Mouse (Mus musculus) midbrain, embryonic 16.5 days (tissue): Measurements from ENCODE around the gene Otulin. TPM values are rescaled to one million over a fixed set of nuclear protein-coding genes. Genes with fewer than 3 reads are reported as not detected.

Source experiments
- ATAC-seq: fragments of 200-750 bp; cut with Nextera tagmentation; 2 replicates; pipeline ENCODE4 v1.8.0; 2017; ENCODE audit warnings: moderate TSS enrichment
- H3K27ac ChIP-seq: fragments of 300-500 bp; sonication (generic); 2 replicates; pipeline ENCODE4 v1.5.1; 2014; ENCODE audit warnings: mild to moderate bottlenecking, low read length, mixed read lengths
- H3K27me3 ChIP-seq: fragments of 300-500 bp; sonication (generic); 2 replicates; pipeline ENCODE4 v1.6.1; 2014; ENCODE audit warnings: low read depth, low read length, mixed read lengths; ENCODE audit not compliant: control insufficient read depth, insufficient read depth
- H3K36me3 ChIP-seq: fragments of 300-500 bp; sonication (generic); 2 replicates; pipeline ENCODE4 v1.6.1; 2014; ENCODE audit warnings: mild to moderate bottlenecking, low read length, moderate library complexity, mixed read lengths; ENCODE audit not compliant: control insufficient read depth, insufficient read depth
- H3K4me1 ChIP-seq: fragments of 300-500 bp; sonication (generic); 2 replicates; pipeline ENCODE4 v1.6.1; 2014; ENCODE audit warnings: mild to moderate bottlenecking, low read length, mixed read lengths; ENCODE audit not compliant: control insufficient read depth, insufficient read depth
- H3K4me2 ChIP-seq: fragments of 300-500 bp; sonication (generic); 2 replicates; pipeline ENCODE4 v1.6.1; 2014; ENCODE audit warnings: mild to moderate bottlenecking, low read length, mixed read lengths
- H3K4me3 ChIP-seq: fragments of 300-500 bp; sonication (generic); 2 replicates; pipeline ENCODE4 v1.5.1; 2014; ENCODE audit warnings: low read depth, mild to moderate bottlenecking, low read length, moderate library complexity, mixed read lengths
- H3K9ac ChIP-seq: fragments of 300-500 bp; sonication (generic); 2 replicates; pipeline ENCODE4 v1.6.1; 2014; ENCODE audit warnings: low read depth, low read length, mixed read lengths
- H3K9me3 ChIP-seq: fragments of 300-500 bp; sonication (generic); replicated peaks from 2 replicates; pipeline ENCODE4 v1.6.1; 2014; ENCODE audit warnings: mild to moderate bottlenecking, low read length, mixed read lengths; ENCODE audit not compliant: control insufficient read depth, poor library complexity, severe bottlenecking
- WGBS: fragments of 180-500 bp; shearing (Covaris S2); extraction: QIAGEN DNeasy Blood & Tissue Kit; methylation state at CpG from one replicate; pipeline ENCODE4 v1.1.7; 2014; 5-methylcytosine and 5-hydroxymethylcytosine counted together
- polyA plus RNA-seq: library from polyadenylated mRNA; unstranded; fragments of >200 nt; fragmentation: Nextera tagmentation; extraction: Ambion mirVana; gene quantifications from 2 replicates; pipeline ENCODE4 v1.2.1, GENCODE M21; 2015

Gene Otulin
- polyA plus RNA-seq, 1 experiment from 2014 or later: 21.6 TPM

DNA sequence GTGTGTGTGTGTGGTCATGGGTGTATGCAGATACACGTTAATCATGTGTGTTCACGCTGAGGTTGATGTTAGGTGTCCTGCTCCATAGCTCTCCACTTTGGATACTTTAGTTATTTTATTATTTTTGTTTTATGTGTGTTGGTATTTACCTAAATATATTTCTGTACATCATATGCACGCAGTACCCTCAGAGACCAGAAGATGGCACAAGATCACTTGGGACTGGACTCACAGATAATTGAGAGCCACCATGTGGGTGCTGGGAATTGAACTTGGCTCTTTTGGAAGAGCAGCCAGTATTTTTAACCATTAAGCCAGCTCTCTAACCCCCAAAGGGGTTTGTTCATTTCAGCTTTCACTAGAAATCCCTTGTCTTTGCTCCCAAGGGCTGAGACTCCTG, 48.1 kb downstream of the Otulin start:
- Histone ChIP-seq H3K4me3 (no peak overlapping the region), H3K27ac (no peak overlapping the region), H3K9me3 (no peaks in the 10 kb centered on the region), H3K27me3 (no peaks in the 10 kb centered on the region), H3K4me1 (no peaks in the 10 kb centered on the region), H3K9ac (no peak overlapping the region), H3K36me3 (peaks cover 5% of the 10 kb centered on the region), H3K4me2 (no peak overlapping the region)
- ATAC-seq: no peak
- WGBS: 88% methylated on average over 3 of the region's 3 CpGs

DNA sequence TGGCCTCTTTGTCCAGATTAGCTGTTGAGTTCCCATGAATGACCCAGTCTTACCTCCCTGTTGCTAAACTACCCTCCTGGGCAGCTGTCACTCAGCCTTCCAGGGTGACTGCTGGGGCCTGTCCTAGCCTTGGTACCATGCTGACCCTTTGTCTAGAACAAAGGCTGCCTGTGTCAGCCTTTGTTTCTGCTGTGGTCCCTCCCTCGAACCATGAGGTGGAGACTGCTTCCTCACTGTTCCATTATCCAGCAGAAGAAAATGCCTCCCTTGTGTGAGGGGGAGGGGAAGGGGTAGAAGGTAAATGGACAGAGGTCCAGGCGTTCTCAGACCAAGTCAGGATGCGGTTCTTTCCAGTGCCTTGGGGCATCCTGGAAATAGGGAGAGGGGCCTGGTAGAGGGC, 48.9 kb downstream of the Otulin start:
- H3K27me3 ChIP-seq: no peaks in the 10 kb centered on the region
- H3K9me3 ChIP-seq: no peaks in the 10 kb centered on the region
- no peak overlapping the region for H3K9ac ChIP-seq
- H3K4me1 ChIP-seq: no peaks in the 10 kb centered on the region
- no peak overlapping the region for H3K4me2 ChIP-seq
- peaks cover 5% of the 10 kb centered on the region for H3K36me3 ChIP-seq
- H3K4me3 ChIP-seq: no peak overlapping the region
- ATAC-seq: no peak
- 20% methylated on average over 3 of the region's 3 CpGs for WGBS
- no peak overlapping the region for H3K27ac ChIP-seq

DNA sequence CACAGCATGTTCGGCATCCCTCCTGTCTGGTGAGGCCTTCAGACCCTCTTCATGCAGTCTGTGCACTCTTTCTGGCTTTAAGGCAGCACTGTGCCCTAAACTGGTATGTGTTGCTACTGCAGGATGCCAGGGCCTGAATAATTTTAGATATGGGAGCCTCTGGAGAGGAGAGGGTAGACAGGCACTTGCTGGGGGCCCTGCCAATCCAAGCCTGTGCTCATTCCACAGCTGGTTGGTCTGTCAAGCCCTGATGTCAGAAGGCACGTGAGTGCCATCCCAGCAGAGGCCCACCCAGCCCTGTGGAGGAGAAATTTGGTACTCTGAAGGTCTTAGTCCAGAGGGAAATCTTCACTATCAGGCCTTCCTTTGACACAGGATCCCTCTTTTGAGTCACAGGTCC, 49.7 kb downstream of the Otulin start:
- Histone ChIP-seq H3K4me2 (no peak overlapping the region), H3K4me3 (no peak overlapping the region), H3K27ac (no peak overlapping the region), H3K27me3 (no peaks in the 10 kb centered on the region), H3K36me3 (peaks cover 5% of the 10 kb centered on the region), H3K4me1 (no peaks in the 10 kb centered on the region), H3K9ac (no peak overlapping the region), H3K9me3 (no peaks in the 10 kb centered on the region)
- no peak for ATAC-seq
- WGBS: 76% methylated on average over 2 of the region's 2 CpGs

DNA sequence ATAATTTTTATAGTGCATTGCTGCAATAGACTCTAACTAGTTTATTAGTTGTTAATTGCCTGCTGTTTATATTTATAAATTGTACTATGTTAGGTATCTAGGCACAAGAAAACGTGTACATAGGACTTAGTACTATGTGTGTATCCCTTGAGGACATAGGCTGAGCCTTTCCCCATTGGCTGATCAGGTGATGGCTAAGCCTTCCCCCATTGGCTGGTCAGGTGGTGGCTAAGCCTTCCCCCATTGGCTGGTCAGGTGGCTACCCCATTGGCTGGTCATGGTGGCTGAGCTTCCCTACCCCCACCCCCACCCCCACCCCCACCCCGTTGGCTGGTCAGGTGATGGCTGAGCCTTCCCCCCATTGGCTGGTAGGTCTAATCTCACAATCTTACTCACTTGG, 50.6 kb downstream of the Otulin start:
- Histone ChIP-seq H3K4me3 (no peak overlapping the region), H3K4me1 (no peaks in the 10 kb centered on the region), H3K9me3 (no peaks in the 10 kb centered on the region), H3K36me3 (peaks cover 5% of the 10 kb centered on the region), H3K4me2 (no peak overlapping the region), H3K27ac (no peak overlapping the region), H3K9ac (no peak overlapping the region), H3K27me3 (no peaks in the 10 kb centered on the region)
- no peak for ATAC-seq
- 88% methylated on average over 2 of the region's 2 CpGs for WGBS

DNA sequence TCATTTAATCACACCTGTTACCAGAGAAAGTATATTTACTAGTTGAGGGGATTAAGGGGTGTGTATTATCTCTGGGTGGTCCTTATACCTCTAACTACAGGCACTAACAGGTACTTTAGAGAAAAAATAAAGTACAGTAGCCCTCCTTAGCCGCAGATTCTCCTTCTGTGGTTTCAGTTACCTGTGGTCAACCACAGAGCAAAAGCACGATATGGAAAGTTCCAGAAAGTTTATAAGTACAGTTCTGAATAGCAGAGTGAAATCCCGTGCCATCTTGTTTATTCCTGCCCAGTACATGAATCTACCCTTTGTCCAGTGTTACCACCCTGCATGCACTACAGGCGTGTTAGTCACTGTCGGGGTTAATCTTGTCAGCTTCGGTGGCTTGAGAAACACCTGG, 51.6 kb downstream of the Otulin start:
- WGBS: 96% methylated on average over 6 of the region's 6 CpGs
- H3K27me3 ChIP-seq: no peaks in the 10 kb centered on the region

DNA sequence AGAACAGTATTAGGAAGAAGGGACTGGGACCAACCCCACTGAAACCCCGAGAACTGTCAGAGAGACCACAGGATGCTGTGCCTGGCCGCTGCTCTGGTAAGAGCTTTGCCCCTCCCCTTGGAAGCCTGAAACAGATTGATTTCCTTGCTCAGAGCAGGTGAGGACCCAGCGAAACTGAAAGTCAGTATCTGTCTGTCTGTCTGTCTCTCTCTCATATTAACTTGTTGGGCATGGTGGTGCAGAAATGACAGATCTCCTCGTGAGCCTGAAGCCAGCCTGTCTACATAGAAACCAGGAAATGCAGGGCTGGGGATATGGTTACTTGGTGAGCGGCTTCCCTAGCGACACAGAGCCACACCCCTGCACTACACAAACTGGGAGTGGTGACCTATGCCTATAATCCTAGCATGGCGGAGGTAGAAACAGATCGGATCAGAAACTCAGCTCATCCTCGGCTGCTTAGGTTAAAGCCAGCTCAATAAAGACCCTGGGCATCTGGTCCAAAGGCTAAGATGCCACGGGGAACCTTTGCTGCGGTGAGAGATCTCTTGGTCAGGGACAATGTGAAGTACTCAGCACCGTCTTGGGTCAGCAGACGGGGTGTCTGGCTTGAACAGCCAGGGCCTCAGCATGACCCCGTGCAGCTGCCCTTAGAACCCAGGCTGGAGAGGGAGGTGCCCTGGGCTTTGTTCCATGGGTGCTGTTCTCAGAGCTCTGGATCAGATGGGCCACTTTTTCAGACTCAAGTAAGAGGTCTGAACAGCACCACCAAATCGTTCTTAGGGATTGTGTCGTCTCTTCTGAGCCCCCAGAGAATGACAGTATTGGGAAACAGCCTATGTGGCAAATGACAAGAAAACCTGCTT, 52.3 kb downstream of the Otulin start:
- WGBS: 84% methylated on average over 16 of the region's 16 CpGs
- ATAC-seq: no peak
- no peaks in the 10 kb centered on the region for H3K9me3 ChIP-seq

More for the DNA sequence above, 51.6 kb downstream of the Otulin start:
- Histone ChIP-seq H3K4me2 (no peak overlapping the region), H3K9ac (no peak overlapping the region), H3K27ac (no peak overlapping the region), H3K9me3 (no peaks in the 10 kb centered on the region), H3K4me3 (no peak overlapping the region), H3K36me3 (peaks cover 5% of the 10 kb centered on the region), H3K4me1 (no peaks in the 10 kb centered on the region)
- no peak for ATAC-seq

DNA sequence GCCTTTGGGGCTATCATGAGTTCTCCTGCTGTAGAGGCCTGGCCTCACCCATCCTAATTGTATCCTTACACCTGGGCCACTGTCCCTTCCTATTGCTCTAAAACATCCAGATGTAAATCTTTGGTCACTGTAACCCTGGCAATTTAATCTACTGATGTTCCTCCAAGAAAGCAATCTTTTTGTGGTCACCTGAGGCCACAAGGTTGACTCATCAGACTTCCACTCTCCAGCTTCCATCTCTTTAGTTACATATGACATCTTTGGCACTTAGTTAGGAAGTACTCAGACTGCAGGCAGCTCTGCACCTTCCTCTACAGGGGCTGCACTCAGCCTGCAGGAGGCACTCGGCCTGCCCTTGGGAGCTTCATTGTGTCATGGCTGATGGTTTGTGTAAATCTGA, 53.6 kb downstream of the Otulin start:
- 79% methylated on average over 1 of the region's 1 CpGs for WGBS
- no peak overlapping the region for H3K4me3 ChIP-seq

More for the DNA sequence above, 52.3 kb downstream of the Otulin start:
- H3K36me3 ChIP-seq: no peaks in the 10 kb centered on the region; the same call in 1 of the 2 replicates
- no peak overlapping the region for H3K9ac ChIP-seq
- H3K4me3 ChIP-seq: no peak overlapping the region
- H3K27ac ChIP-seq: no peak overlapping the region
- H3K4me2 ChIP-seq: no peak overlapping the region
- H3K4me1 ChIP-seq: no peaks in the 10 kb centered on the region
- H3K27me3 ChIP-seq: no peaks in the 10 kb centered on the region

DNA sequence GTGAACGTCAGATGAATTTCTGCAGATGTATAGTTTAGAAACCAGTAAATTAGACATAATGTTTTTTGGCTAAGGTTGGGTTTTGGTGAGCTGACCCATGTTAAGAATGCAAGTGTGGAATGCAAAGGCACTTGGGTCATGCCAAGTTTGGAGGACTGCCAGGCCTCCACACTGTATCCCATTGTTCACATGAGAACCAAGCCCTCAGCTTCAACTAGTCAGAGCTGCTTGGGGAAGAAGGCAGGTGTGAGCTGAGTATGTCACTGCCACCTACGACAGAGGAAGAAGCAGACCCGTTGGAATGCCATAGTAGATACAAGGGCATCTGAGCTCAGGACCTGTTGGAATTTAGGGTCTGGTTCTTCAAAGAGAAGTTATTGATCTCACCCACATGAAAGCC, 54.6 kb downstream of the Otulin start:
- H3K27ac ChIP-seq: no peak overlapping the region
- H3K4me3 ChIP-seq: no peak overlapping the region
- no peak for ATAC-seq
- no peak overlapping the region for H3K4me2 ChIP-seq
- 85% methylated on average over 3 of the region's 3 CpGs for WGBS
- H3K9ac ChIP-seq: no peak overlapping the region
- no peaks in the 10 kb centered on the region for H3K9me3 ChIP-seq
- H3K36me3 ChIP-seq: peaks cover 6% of the 10 kb centered on the region
- no peaks in the 10 kb centered on the region for H3K27me3 ChIP-seq
- no peaks in the 10 kb centered on the region for H3K4me1 ChIP-seq

More for the DNA sequence above, 53.6 kb downstream of the Otulin start:
- Histone ChIP-seq H3K4me1 (no peaks in the 10 kb centered on the region), H3K27me3 (no peaks in the 10 kb centered on the region), H3K36me3 (peaks cover 6% of the 10 kb centered on the region), H3K9ac (no peak overlapping the region), H3K9me3 (no peaks in the 10 kb centered on the region), H3K4me2 (no peak overlapping the region), H3K27ac (no peak overlapping the region)
- no peak for ATAC-seq

DNA sequence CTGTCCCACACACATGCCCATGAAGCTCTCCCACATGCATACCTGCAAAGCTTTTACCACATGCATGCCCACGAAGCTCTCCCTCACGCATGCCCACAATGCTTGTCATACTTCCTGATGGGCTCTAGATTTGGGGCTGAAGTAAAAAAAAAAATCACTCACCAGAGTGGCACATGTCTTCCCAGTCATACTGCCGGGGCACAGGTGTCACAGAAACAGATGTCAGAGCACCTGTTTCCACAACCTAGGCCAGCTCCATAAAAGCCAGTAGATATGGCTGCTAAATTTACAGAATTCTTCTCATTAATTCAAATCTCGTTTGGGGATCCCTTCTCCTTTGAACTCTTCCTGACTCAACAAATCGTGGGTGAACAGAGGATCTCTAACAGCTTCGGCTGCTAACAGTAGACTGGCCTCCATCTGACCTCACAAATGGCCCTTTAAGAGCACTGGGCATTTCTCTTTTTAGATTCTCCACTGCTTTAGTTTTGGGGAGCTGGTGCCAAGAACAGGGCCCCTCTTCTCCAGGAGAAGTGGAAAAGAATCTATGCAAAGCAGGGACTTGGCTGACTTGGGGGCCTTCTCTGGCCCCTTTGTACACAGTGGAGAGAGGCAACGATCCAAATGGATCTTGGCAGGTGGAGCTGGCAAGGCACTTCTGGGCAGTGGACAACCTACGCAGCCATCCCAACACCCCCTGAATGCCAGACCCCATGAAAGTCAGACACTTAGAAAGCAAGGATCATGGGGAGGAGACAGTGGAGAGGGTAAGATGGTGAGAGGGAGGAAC, 55.3 kb downstream of the Otulin start:
- WGBS: 82% methylated on average over 8 of the region's 8 CpGs
- Histone ChIP-seq H3K4me2 (no peak overlapping the region), H3K9ac (no peak overlapping the region), H3K27me3 (no peaks in the 10 kb centered on the region), H3K27ac (no peak overlapping the region), H3K9me3 (no peaks in the 10 kb centered on the region), H3K4me3 (no peak overlapping the region), H3K4me1 (no peaks in the 10 kb centered on the region), H3K36me3 (peaks cover 6% of the 10 kb centered on the region)
- ATAC-seq: peak; percentile 66
